Mouse (Mus musculus): ENCODE results near the gene Nbea.

Nbea gene

DNA sequence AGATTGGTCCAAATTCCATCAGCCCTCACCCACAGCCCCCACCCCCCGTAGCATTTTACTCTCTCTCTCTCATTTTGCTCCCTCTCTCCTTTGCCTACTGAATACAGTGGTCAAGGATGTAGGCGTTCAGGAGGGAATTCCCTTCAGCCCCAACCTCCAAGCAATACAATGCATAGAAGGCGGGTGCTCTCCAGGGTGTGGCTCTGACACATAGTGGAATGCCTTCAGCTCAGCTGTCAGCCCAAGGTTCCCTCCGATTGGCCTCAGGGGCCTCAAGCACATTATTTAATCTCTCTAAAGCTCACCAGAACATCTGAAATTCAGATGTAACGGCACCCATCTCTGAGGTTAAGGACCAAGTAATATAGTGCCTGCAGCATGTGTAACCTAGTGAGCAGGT, 590.2 kb downstream of the Nbea start:
- DNase-seq (ENCODE audit: low spot score), result no peak

DNA sequence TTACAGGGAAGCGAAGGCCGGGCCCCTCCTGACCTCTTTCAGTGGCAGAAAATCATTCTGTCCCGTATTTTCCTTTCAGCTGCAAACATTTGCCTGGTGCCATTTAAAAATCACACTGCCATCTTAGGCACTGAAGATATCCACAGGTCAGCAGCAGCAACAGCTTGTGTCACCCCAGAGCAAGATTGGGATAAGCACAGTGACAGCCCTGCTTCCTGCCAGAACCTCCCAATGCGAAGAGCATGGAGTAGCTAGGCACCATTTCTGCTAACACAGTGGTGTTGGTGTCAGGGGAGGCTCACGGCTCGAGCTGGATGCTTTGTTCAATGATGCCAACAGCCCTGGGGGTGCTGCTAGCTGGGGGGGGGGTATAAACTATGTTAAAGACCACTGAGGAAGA, 592.8 kb downstream of the Nbea start:
- DNase-seq (ENCODE audit: low spot score), result no peak

DNA sequence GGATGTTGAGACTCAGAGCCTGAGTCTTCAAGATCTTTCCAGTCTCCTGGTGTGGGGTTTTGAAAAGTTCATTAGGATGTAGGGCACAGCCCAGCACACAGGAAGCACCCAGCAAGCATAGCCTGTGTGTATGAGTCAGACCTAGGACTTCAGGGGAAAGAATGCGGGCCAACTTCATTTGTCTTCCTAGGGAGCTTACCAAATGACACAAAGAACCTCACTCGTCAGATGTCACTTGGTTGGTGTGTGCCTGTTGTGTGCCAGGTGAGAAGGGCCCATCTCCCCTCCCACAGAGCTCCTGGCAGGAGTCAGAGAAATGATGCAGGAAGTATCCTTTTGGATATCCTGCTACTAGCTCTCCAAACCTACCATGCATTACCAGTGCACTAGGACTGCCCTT, 593.2 kb downstream of the Nbea start:
- DNase-seq (ENCODE audit: low spot score), result no peak

DNA sequence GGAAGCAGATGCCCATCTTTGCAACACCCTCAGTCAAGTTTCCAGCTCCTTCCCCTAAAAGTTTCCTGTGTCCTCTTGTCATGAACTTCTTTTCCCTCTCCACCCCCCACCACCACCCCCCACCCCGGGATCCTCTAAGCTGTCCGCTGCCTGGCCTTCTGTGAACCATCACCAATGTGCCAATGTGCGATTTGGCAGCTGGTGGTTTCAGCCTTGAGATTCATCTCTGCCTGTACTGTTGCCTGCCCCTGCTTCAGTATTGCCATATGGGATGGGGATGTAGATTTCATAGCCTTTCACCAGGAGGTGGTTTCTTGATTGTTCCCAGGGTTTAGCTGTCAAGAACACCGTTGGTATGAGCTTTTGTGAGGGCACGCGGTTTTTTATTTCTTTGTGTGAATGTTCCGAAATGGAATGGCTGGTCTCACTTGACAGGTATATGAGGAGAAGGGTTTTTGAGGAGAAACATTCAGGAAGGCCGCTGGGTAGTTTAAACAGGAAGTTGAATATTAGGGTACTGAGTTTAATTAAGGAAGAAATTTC, 594.0 kb downstream of the Nbea start:
- DNase-seq (ENCODE audit: low spot score), result no peak

DNA sequence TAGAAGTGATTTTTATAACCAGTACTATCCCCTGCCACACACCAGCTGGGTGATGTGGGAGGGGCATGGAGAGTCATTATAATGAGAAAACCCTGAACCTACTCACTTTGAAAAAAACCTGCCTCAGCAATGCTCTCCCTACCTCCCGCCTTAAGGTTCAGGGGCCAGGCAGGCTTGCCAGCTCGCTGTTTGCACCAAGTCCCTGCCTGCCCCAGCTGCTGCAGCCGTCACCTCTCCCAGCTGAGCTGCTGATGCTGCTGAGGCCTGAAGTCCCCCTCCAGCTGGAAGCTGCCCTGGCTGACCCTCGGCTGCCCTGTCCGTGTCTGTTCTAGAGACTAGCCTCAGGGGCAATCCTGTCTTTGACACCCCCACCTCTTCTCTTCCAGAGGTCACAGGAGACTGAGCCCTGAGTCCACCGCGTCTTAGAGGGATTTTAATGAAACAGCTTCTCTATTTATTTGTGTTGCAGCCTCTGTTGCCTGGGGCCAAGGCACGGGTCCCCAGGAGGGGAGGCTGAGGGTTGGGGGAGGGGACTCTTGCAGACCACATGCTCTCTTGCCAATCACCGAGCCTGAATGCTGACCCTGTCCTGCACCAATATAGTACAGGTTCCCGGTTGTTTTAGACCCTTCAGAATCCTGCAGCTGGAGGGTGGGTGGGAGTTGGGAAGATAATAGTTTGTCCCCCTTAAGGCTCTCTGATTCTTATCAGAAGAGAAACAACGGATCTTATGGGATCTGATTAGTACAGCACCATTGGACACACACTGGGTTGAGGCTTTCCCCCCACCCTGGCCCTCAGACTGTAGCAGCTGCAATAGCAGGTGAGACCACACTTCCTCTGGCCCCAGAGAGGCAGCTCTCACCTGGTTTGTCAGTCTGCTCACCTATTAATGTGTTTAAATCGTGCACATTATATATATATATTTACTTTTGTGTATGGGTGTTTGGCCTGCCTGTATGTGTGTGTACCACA, 595.2 kb downstream of the Nbea start:
- peak; percentile 8 for DNase-seq (ENCODE audit: low spot score)

DNA sequence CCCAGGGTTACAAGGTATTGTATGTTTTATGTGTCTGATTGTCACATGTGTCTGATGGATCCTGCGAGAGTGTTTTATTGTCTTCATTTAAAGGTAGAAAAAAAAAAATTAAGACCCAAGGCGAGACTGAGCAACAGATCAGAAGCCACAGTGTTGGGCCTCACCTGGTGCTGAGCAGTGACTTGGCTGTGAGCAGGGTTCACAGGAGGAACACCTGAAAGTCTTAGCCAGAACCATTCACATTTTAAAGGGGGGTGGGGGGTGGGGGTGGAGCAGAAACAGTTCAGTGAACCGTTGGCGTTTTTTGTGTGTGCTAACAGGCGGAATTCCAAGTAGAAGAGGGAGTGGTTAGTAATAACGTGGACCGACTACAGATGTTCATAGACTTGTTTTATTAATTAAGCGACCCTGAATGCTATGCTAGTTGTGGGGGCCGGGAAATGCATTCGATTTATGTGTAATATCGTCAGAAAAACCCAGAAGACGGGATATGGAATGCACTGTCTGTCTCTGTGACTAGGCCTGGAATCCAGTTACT, 596.0 kb downstream of the Nbea start:
- DNase-seq (ENCODE audit: low spot score), result no peak

All from ovary, postnatal 36 days (tissue).